Mouse (Mus musculus) liver, embryonic 14.5 days (tissue): ENCODE data around the gene Neu2.

Experiments used
- CTCF ChIP-seq: IDR thresholded peaks from 2 replicates; pipeline ENCODE4 v1.5.1; 2016; ENCODE audit warnings: antibody characterized with exemption, low read depth, control low read depth
- EP300 ChIP-seq: IDR thresholded peaks from 2 replicates; pipeline ENCODE4 v1.6.1; 2016; ENCODE audit warnings: antibody characterized with exemption, low read depth

- TF ChIP-seq CTCF (no peak), EP300 (no peak)
Observed at GRCm38 (mm10) chr1:87580824-87581223, 71.1 kb downstream of the Neu2 start.
